Mouse (Mus musculus) midbrain, postnatal 0 days (tissue): Measurements from ENCODE around the gene Fbxo24. TPM values are rescaled to one million over a fixed set of nuclear protein-coding genes. Genes with fewer than 3 reads are reported as not detected.

ENCODE experiments used
- ATAC-seq: fragments of 200-750 bp; cut with Nextera tagmentation; 2 replicates; pipeline ENCODE4 v1.8.0; 2017; ENCODE audit warnings: moderate number of reproducible peaks, mild to moderate bottlenecking, moderate TSS enrichment, moderate library complexity; ENCODE audit not compliant: low FRiP score
- DNase-seq: peaks from one replicate; pipeline ENCODE4 v3.0.0-alpha.2; 2015; ENCODE audit warnings: low spot score
- H3K27ac ChIP-seq: fragments of 300-500 bp; sonication (generic); 2 replicates; pipeline ENCODE4 v1.5.1; 2014; ENCODE audit warnings: low read depth, mild to moderate bottlenecking, low read length, mixed read lengths
- H3K27me3 ChIP-seq: fragments of 300-500 bp; sonication (generic); 2 replicates; pipeline ENCODE4 v1.6.1; 2014; ENCODE audit warnings: low read length, control low read depth, mixed read lengths; ENCODE audit not compliant: insufficient read depth
- H3K36me3 ChIP-seq: fragments of 300-500 bp; sonication (generic); 2 replicates; pipeline ENCODE4 v1.6.1; 2014; ENCODE audit warnings: low read length, control low read depth, mixed read lengths; ENCODE audit not compliant: insufficient read depth
- H3K4me1 ChIP-seq: fragments of 300-500 bp; sonication (generic); 2 replicates; pipeline ENCODE4 v1.6.1; 2014; ENCODE audit warnings: mild to moderate bottlenecking, control low read depth, antibody characterized with exemption, low read length, mixed read lengths; ENCODE audit not compliant: insufficient read depth
- H3K4me2 ChIP-seq: fragments of 300-500 bp; sonication (generic); 2 replicates; pipeline ENCODE4 v1.6.1; 2014; ENCODE audit warnings: low read depth, mild to moderate bottlenecking, low read length, mixed read lengths; ENCODE audit not compliant: poor library complexity, severe bottlenecking
- H3K4me3 ChIP-seq: fragments of 300-500 bp; sonication (generic); 2 replicates; pipeline ENCODE4 v1.5.1; 2014; ENCODE audit warnings: low read depth, mild to moderate bottlenecking, low read length, moderate library complexity
- H3K9ac ChIP-seq: fragments of 300-500 bp; sonication (generic); replicated peaks from 2 replicates; pipeline ENCODE4 v1.6.1; 2014; ENCODE audit warnings: mild to moderate bottlenecking, low read length, moderate library complexity, mixed read lengths; ENCODE audit not compliant: poor library complexity, severe bottlenecking
- H3K9me3 ChIP-seq: fragments of 300-500 bp; sonication (generic); 2 replicates; pipeline ENCODE4 v1.6.1; 2016; ENCODE audit warnings: low read length, control low read depth
- CTCF ChIP-seq: IDR thresholded peaks from 2 replicates; pipeline ENCODE4 v1.5.1; 2016; ENCODE audit warnings: antibody characterized with exemption, mild to moderate bottlenecking
- WGBS: fragments of 180-500 bp; shearing (Covaris S2); extraction: QIAGEN DNeasy Blood & Tissue Kit; methylation state at CpG from one replicate; pipeline ENCODE4 v1.1.7; 2014; 5-methylcytosine and 5-hydroxymethylcytosine counted together
- polyA plus RNA-seq: library from polyadenylated mRNA; unstranded; fragments of >200 nt; fragmentation: Nextera tagmentation; extraction: Ambion mirVana; gene quantifications from 2 replicates; pipeline ENCODE4 v1.2.1, GENCODE M21; 2015
- total RNA-seq: library from RNA; depleted of rRNA; stranded (reverse); fragments of >200 nt; gene quantifications from 2 replicates; pipeline ENCODE4 v1.2.3, GENCODE M21; 2014

Gene Fbxo24
- total and polyA plus RNA-seq, 2 experiments from 2014 or later = 0.09 TPM; not detected in 1

DNA sequence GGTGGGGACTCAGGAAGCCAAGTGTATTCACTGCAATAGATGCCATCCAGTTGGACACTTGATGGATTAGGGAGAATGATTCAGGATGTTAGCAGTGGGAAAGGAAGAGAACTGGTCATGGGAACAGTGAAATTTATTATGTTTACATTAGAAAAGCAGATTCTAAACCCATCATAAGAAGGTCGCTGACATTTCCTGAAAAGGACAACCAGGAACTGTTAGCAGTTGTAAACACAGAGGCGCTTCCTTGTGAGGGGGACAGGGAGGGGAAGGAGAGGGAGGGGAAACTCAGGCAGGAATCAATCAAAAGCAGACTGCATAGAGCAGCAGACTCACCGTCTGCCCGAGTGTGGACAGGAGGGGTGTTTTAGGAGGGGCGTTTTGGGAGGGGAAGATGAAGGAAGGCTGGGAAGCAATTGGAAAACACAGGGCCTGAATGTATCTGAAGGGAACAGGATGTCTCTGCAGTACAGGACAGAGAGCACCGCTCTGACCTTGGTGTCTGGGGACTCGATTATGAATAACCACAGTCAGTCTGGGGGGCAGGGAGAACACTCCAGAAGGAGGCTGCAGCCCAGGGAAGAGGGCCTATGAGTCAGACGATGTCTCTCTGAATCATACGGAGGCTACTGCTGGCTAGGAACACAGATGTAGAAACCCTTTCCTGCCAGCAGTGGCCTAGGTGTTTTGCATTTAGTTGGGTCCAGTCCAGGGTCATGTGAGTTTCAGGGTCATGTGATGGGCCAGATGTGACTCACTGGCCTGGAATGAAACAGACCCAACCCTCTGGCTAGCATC, 42.8 kb upstream of the Fbxo24 start:
- Histone ChIP-seq H3K27me3 (no peaks in the 10 kb centered on the region), H3K9me3 (no peaks in the 10 kb centered on the region), H3K4me3 (no peak overlapping the region), H3K9ac (no peak overlapping the region), H3K4me1 (0 out of 2 replicates have a peak, but pooled peaks cover 2% of the 10 kb centered on the region), H3K27ac (no peak overlapping the region), H3K4me2 (no peak overlapping the region), H3K36me3 (peaks cover 5% of the 10 kb centered on the region)
- no peak for TF ChIP-seq CTCF
- DNase-seq (no peak), ATAC-seq (no peak)
- 46% methylated on average over 9 of the region's 9 CpGs for WGBS

DNA sequence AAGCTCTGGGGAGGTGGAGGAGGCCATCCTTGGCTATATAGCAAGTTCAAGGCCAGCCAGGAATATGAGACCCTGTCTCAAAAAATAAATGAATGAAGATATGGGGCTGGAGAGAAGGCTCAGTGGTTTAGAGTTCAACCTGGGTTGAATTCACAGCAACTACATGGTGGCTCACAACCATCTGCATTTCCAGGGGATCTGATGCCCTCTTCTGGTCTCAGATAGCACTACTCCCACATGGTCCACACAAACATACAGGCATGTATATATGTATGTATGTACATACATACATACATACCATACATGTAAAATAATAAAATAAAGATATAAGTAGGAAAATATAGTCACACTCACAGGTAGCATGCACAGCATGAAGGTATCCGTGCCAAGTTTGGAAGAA, 41.4 kb upstream of the Fbxo24 start:
- DNase-seq = no peak
- 95% methylated on average over 1 of the region's 1 CpGs for WGBS

DNA sequence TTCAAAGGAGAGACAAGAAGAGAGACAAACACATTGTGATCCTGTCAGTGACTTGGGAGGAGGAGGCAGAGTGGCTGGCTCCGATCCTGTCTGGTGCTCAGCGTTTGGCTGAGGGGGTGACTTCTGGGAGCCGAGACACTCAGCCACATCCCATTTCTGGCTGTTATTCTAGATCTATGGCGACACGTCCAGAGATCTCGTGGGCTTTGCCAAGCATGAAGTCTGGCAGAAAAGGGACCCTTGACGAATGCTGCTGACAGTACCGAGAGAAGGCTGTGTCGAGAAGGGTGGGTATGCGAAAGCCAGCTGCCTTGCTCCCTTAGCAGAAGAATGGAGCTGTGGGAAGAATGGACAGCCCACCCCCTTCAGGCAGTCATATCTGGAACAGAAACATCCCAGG, 40.2 kb upstream of the Fbxo24 start:
- Histone ChIP-seq H3K4me2 (no peak overlapping the region), H3K9me3 (no peaks in the 10 kb centered on the region), H3K27ac (no peak overlapping the region), H3K4me1 (0 out of 2 replicates have a peak, but pooled peaks cover 2% of the 10 kb centered on the region), H3K9ac (0 out of 2 replicates have a peak overlapping the region, but pooled peaks have one; percentile 8), H3K27me3 (no peaks in the 10 kb centered on the region), H3K4me3 (no peak overlapping the region), H3K36me3 (peaks cover 10% of the 10 kb centered on the region)
- peak; percentile 61 for DNase-seq
- 59% methylated on average over 10 of the region's 10 CpGs for WGBS
- no peak for ATAC-seq
- TF ChIP-seq CTCF = no peak

More for the DNA sequence above, 41.4 kb upstream of the Fbxo24 start:
- Histone ChIP-seq H3K27ac (no peak overlapping the region), H3K4me3 (no peak overlapping the region), H3K4me2 (no peak overlapping the region), H3K27me3 (no peaks in the 10 kb centered on the region), H3K9ac (no peak overlapping the region), H3K36me3 (peaks cover 8% of the 10 kb centered on the region), H3K9me3 (no peaks in the 10 kb centered on the region), H3K4me1 (0 out of 2 replicates have a peak, but pooled peaks cover 2% of the 10 kb centered on the region)
- ATAC-seq = no peak
- TF ChIP-seq CTCF = peak; percentile 56

DNA sequence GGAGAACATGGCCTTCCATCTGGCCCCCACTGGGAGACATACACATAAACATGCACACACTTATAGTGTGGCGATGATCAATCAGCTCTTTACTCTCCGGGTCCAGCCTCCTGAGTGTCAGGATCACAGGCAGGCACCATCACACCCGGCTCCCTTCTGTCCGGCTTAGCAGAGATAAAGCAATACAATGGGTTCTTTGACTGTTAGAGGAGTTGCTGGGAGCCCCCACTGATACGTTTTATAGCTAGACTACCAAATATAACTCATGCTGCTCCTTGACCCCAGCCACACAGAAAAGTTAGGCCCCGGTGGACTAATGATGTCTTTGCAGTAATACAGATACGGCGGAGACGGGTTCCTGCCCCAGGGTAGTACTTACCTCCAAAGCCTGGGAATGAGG, 34.3 kb upstream of the Fbxo24 start:
- no peak overlapping the region for H3K4me2 ChIP-seq
- 76% methylated on average over 9 of the region's 9 CpGs for WGBS

DNA sequence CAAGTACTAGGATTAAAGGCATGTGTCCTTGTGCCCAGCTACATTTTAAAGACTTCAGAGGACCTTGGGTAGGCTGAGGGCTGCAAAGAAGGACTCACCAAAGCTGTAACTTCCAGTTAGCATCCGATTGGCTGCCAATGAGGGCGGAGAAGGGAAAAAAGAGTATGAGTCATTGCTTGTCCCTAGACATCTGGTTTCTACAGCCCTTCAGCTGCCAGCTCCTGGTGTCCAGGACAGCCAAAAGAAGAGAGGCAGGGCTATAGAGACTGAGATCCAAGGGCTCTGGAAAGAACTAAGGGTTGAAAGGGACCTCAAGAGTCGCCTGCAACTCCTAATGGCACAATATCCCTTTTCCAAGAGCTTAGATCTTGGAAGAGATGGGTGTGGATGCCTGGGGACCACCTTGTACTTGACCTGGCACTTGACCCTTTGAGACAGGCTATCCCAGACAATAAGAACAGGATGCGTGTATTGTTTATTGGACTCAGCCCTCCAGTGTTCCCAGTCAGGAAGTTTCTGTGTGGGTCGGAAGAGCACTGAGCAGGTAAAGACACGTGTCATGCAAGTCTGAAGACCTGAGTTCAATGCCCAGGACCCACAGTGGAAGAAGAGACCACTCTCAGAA, 31.4 kb upstream of the Fbxo24 start:
- WGBS = 90% methylated on average over 6 of the region's 6 CpGs
- H3K36me3 ChIP-seq = peaks cover 19% of the 10 kb centered on the region

More for the DNA sequence above, 34.3 kb upstream of the Fbxo24 start:
- TF ChIP-seq CTCF = no peak
- no peak overlapping the region for H3K9ac ChIP-seq
- ATAC-seq = no peak
- no peak overlapping the region for H3K27ac ChIP-seq
- no peaks in the 10 kb centered on the region for H3K27me3 ChIP-seq
- DNase-seq = no peak
- peaks cover 27% of the 10 kb centered on the region for H3K36me3 ChIP-seq
- no peaks in the 10 kb centered on the region for H3K9me3 ChIP-seq
- H3K4me3 ChIP-seq = no peak overlapping the region
- no peaks in the 10 kb centered on the region for H3K4me1 ChIP-seq

DNA sequence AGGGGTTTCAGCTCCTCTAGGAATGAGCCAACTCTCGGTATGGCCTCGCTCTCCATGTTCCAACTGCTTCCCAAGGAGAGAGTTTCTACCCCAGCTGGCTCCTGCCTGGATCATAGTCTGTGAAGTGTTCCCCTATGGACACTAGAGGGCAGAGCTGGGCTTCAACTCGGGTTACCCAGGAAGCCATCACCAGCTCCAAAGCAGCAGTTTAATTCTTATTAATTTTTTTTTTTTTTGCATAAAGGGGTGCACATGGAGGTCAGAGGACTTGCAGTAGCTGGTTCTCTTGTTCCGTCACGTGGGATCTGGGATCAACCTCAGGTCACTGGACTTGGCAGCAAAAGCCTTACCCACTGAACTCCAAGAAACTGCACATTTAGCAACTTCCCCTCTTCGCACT, 28.2 kb upstream of the Fbxo24 start:
- H3K4me3 ChIP-seq = no peak overlapping the region

More for the DNA sequence above, 31.4 kb upstream of the Fbxo24 start:
- ATAC-seq = no peak
- Histone ChIP-seq H3K4me3 (no peak overlapping the region), H3K4me1 (no peaks in the 10 kb centered on the region), H3K4me2 (no peak overlapping the region), H3K9ac (no peak overlapping the region; the same call in 1 of the 2 replicates), H3K27ac (no peak overlapping the region), H3K27me3 (no peaks in the 10 kb centered on the region), H3K9me3 (no peaks in the 10 kb centered on the region)
- TF ChIP-seq CTCF = no peak
- no peak for DNase-seq

More for the DNA sequence above, 28.2 kb upstream of the Fbxo24 start:
- TF ChIP-seq CTCF = peak; percentile 84
- DNase-seq (peak; percentile 92), ATAC-seq (peak; percentile 57; the same call in 1 of the 2 replicates)
- H3K9me3 ChIP-seq = no peaks in the 10 kb centered on the region
- H3K27ac ChIP-seq = no peak overlapping the region
- no peak overlapping the region for H3K9ac ChIP-seq
- no peak overlapping the region for H3K4me2 ChIP-seq
- H3K36me3 ChIP-seq = peaks cover 21% of the 10 kb centered on the region
- no peaks in the 10 kb centered on the region for H3K4me1 ChIP-seq
- WGBS = 29% methylated on average over 6 of the region's 6 CpGs
- no peaks in the 10 kb centered on the region for H3K27me3 ChIP-seq
